ENCODE assay signal across 1 mouse cellular context in genomic region chr15:101902171-101903149, GRCm38 (mm10).
TF ChIP-seq lines count a peak whose summit lies in the region.

No protein-coding gene starts in this region.

TF ChIP-seq in MEL, 35 proteins besides CTCF, POLR2A, EP300 and RAD21:
- TF ChIP-seq MAX (IDR thresholded peaks at IDR 0.05; ENCODE audit: low read length) (no peak), SMC3 (IDR thresholded peaks at IDR 0.05; ENCODE audit: low read depth, low read length) (peak; percentile 17; the same call in 1 of the 2 replicates), NRF1 (IDR thresholded peaks at IDR 0.05; ENCODE audit: insufficient read depth, low read depth, low read length, poor library complexity, severe bottlenecking) (no peak)
TF ChIP-seq in MEL: peak in this region for 1.
